Mouse (Mus musculus): ENCODE data around the gene Tbx18.

Tbx18 gene

GRCm38 (mm10) chr9:87730961-87731535 is at the start of gene Tbx18:
Gene Tbx18 (minus strand): TSS chr9:87731260.
- no peak for DNase-seq (ENCODE audit: low spot score in 2 of 2)

DNA sequence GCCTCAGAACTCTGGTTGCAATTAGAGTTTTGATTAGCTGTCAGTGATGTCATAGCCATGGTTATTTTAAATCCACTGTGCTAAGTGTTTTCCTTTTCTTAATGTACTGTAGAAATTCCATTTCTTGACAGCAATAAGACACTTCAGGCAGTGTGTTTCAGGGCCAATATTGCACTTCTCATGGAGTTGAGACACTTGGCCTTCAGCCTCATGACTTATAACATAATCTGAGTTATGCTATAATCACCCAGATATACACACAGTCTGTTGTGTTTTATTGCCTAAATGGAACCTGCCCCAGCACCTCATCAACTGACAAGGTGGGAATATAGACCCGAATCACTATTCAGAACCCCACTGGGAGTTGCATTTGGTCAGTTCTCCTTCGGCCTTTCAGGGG is 42.9 kb upstream of the Tbx18 start:
- no peak for DNase-seq (ENCODE audit: low spot score in 2 of 2)

- no peak for DNase-seq (ENCODE audit: low spot score in 2 of 2)
Measured at GRCm38 (mm10) chr9:87755621-87756020, 24.6 kb upstream of the Tbx18 start.

DNA sequence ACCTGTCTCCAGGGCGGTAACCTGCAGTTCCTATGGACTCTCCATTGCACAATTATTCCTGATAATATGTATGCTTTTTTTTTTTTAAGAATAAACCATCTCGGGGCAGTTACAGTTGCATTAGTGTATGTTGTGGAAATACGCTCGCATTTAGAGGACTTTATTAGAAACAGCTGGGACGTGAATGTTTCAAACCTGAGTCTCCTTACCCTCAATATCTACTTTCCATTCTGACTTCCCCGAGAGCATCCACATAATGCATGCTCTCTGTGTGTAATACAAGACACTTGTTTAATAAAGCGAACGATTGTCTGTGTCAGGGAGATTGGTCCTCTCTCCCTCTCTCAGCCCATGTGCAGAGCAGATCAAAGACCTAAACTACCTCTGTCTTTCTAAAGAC is 10.5 kb upstream of the Tbx18 start:
- DNase-seq (ENCODE audit: low spot score in 2 of 2) = no peak

DNA sequence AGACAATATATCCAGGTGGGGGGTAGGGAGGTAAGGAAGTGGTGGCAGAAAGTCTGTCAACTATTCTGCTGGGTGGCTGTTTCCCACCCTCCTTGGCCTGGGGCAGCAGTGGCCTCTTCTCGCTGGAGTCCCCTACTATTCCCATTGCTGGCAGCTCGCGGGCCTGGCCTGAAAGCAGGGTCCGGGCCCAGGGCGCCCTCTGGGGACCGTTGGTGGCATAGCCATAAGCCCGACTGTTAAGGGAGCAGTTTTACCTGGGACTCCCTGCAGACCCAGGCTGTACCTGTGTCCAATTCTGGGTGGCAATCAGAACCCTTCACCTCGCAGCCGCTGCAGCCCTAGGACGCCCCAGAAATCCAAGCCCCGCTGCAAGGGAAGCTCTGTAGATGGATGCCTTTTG is 9.6 kb upstream of the Tbx18 start:
- no peak for DNase-seq (ENCODE audit: low spot score in 2 of 2)

- DNase-seq (ENCODE audit: low spot score in 2 of 2) = no peak
Measured at GRCm38 (mm10) chr9:87740241-87740645, 9.2 kb upstream of the Tbx18 start.

DNA sequence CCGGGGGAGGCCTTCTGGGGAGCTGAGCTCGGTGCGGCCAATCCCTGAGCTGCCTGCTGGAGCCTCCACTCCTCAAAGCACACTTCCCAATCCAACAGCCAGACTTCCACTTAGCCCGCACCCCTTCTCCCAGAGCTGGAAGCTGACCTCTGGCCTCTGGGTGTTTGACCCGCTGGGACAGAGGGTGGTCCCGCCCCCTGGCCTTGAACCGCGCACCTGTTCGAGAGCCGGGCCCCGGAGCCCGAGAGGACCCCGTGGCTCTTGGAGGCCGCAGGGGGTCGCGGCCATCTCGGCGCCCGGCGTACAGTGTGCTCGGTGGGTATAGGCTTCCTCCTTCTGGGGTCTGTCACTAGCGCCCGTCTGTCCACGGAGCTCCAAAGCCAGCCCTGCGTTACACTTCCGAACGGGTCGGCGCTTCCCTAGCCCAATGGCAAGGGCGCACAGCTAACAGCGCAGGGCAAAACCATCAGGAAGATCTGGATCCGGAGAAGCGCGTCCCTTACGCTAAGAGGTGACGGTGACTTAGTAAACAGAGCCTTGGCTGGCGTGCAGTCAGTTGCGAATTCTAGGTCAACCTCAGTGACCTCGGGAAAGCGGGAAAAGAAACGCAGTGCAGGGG is 8.6 kb upstream of the Tbx18 start:
- no peak for DNase-seq (ENCODE audit: low spot score in 2 of 2)

- no peak for DNase-seq (ENCODE audit: low spot score in 2 of 2)
Measured at GRCm38 (mm10) chr9:87738766-87739542, 7.9 kb upstream of the Tbx18 start.

DNA sequence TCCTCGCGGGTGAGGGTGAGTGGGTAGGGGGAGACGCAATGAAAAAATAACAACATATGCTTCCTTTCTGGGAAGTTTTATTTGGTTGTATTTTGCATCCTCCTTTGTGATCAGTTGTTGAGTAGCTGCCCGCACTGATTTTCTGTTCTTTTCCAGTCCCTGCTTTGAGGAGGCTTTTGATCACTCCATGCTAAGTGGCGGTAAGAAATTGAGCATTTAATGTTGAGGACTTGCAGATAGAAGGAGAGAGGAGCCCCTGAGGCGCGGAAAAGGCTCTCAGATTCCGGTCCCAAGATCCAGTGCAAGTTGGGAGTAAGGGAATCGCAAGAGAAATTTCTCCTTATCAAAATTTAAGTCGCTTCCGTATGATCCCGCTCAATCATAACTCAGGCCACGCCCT is 7.1 kb upstream of the Tbx18 start:
- no peak for DNase-seq (ENCODE audit: low spot score in 2 of 2)

- DNase-seq (ENCODE audit: low spot score in 2 of 2) = no peak
Measured at GRCm38 (mm10) chr9:87737271-87737670, 6.2 kb upstream of the Tbx18 start.

DNA sequence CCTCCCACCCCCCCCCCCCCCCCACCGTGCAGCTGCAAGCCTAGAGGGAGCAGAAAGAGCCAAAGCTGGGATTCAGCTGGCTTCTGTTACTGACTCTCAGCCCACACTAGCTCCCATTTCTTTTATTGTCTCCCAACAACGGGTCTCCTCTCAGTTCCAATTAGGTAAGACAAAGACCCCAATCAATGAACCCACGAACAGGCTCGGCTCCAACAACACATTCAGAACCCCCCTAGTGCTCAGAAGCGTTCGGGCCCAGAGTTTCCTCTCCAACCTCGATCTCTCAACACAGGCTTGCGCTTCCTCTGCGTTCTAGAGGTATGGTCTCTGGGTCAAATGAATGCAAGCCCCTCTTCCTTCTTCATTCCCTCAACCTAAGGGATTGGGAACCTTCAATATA is 4.0 kb upstream of the Tbx18 start:
- DNase-seq (ENCODE audit: low spot score in 2 of 2) = no peak

GRCm38 (mm10) chr9:87734631-87735030 is 3.6 kb upstream of the Tbx18 start:
- no peak for DNase-seq (ENCODE audit: low spot score in 2 of 2)

- no peak for DNase-seq (ENCODE audit: low spot score in 2 of 2)
Measured at GRCm38 (mm10) chr9:87733732-87734131, 2.7 kb upstream of the Tbx18 start.

DNA sequence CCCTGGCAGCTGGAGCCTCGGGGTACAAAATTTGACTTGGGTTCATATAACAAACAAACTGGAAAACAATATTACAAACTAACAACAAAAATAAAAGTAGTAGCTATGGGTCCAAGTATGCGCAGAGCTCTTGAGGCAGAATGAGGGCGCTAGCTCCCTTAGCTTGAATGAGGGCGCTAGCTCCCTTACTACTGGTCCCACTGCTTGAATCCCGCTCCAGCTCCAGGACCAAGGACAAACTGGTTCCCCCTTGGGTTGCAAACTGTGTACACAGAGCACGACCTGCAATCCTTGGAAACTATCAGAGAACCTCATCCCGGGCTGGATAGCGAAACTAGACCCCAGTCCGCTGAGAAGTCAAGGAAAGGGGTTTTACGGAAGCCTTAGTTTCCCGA is 2.2 kb upstream of the Tbx18 start:
- DNase-seq (ENCODE audit: low spot score in 2 of 2) = no peak

DNA sequence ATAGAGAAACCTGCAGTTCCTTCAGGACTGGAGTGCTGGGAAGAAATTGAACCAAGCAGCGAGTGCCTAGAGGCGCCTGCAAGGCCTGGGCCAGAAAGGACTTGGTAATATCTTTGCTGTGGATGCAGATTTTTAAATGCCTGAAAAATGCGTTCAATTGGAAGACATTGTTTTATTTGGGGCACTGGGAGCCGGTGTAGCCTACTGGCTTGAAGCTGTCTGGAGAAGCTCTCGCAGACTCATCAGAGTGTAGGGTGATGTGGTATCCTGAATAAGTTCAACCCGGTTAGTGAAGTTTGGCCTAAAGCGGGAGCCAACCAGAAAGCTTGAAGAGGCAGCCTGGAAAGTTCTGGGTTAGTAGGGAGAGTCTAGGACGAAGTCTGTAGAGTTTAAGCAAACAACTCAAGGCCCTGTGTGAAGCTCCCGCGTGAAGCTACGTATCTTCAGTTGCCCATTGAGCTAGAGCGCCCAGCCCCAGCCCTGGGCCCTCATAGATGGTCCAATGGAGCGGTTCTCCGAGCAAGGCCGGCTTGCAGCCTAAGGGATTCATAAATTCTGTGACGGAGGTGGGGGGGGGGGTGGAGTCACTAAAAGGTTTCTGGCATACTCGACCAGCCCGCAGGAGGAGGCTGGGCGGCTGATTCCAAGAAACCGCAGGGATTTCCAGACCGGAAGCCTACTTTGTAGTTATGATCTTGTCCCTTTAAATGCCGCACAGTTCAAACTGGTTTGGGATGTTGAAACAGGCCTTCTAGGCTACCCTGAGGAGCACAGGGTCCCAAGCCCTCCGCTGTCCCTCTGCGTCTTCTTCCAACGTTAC is 1.6 kb upstream of the Tbx18 start:
- DNase-seq (ENCODE audit: low spot score in 2 of 2) = no peak

- no peak for DNase-seq (ENCODE audit: low spot score in 2 of 2)
Measured at GRCm38 (mm10) chr9:87730271-87730960, 644 bp downstream of the Tbx18 start.

DNA sequence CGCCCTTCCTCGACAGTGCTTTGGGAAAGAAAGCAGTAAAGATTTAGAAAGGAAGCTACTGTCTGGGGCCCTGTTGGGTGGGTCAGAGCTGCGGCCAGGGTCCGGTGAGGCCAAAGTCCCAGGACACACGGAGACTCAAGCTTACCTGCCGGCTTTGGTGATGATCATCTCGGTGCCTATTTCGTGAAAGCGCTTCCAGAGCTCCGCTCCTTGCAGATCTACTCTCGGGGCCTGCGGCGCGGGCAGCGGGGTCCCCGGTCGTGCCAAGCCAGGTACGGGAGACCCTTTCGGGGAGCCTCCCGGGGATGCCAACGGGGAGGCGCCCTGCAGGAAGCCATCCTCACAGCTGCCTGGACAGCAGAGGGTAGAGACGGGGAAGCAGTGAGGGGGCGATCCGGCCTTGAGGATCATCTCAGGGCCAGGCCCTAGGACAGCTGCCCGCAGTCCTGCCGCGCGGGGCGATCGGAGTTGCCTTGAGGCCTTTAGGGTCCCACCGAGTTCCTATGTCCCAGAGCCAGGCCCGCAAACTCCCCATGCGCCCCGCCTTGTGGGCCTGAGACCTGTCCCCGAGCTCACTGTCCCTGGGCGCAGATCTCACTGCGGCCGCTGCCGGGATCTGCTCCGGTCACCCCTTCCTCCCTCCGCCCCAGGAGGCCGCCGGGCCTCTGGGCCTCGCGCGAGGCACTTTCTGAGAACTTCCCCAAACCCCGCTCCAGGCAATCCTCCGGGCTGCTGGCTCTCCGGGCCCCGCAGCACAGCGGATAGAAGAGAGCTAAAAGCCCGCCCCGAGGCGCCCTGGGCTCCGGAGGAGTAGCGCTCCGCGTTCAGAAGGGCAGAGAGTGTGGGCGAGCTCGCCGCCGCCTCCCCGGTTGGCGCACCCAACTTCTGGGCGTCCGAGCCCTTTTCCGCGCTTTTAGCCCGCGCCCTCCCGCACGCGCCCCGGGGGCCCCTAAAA is 1.5 kb downstream of the Tbx18 start:
- DNase-seq (ENCODE audit: low spot score in 2 of 2) = no peak

GRCm38 (mm10) chr9:87728107-87728506 is 3.0 kb downstream of the Tbx18 start:
- no peak for DNase-seq (ENCODE audit: low spot score in 2 of 2)

GRCm38 (mm10) chr9:87727155-87727953 is 3.7 kb downstream of the Tbx18 start:
- no peak for DNase-seq (ENCODE audit: low spot score in 2 of 2)

- no peak for DNase-seq (ENCODE audit: low spot score in 2 of 2)
Measured at GRCm38 (mm10) chr9:87721793-87722192, 9.3 kb downstream of the Tbx18 start.

Data from natural killer cell, adult 2 months (primary cell).